Mouse (Mus musculus) embryonic fibroblast, embryonic 13.5 days (primary cell): Measurements from ENCODE around the gene Nthl1. TPM values are rescaled to one million over a fixed set of nuclear protein-coding genes. Genes with fewer than 3 reads are reported as not detected.
A peak's percentile ranks its signal among the peaks of the same experiment; 100 is the strongest.

Source experiments
- H3K27ac ChIP-seq: 2 replicates; pipeline ENCODE4 v1.5.1; 2012; ENCODE audit warnings: low read length, control low read depth, inconsistent platforms; ENCODE audit not compliant: insufficient read depth
- H3K4me1 ChIP-seq: 2 replicates; pipeline ENCODE4 v1.6.1; 2011; ENCODE audit warnings: low read length; ENCODE audit not compliant: control insufficient read depth, insufficient read depth
- H3K4me3 ChIP-seq: 2 replicates; pipeline ENCODE4 v1.5.1; 2011; ENCODE audit warnings: mild to moderate bottlenecking, control low read depth, low read length; ENCODE audit not compliant: insufficient read depth
- CTCF ChIP-seq: IDR thresholded peaks from 2 replicates; pipeline ENCODE4 v1.5.1; 2011; ENCODE audit warnings: mild to moderate bottlenecking, control low read depth, low read length, moderate library complexity, borderline replicate concordance; ENCODE audit not compliant: insufficient read depth
- POLR2A ChIP-seq: IDR thresholded peaks from 2 replicates; pipeline ENCODE4 v1.6.1; 2011; ENCODE audit warnings: low read depth, mild to moderate bottlenecking, control low read depth, low read length, moderate library complexity
- polyA plus RNA-seq: library from polyadenylated mRNA; stranded (reverse); fragments of >200 nt; gene quantifications from 2 replicates; pipeline ENCODE4 v1.2.4, GENCODE M21; 2011; ENCODE audit warnings: low read depth; ENCODE audit not compliant: missing spikeins, insufficient read length

Nthl1 gene
- polyA plus RNA-seq, 1 experiment, result 11.1 TPM

DNA sequence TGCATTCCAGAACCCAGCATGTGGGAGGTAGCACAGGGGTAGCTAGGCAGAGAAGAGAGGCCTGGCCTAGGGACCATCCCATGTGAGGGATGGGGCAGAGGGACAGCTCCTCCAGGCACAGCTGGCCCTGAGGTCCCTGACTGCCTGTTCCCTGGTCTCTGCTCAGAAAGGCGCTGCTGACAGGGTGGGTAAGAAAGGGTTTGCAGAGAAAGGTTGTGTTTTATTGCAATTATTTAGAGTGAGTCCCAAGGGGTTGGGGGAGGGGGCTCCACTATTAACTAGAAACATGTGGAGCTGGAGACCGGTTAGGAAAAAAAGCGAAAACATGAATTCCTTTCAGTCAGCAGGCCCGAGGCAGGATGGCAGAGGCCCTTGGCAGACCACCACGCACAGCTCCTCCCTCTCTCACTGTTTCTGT is 7.1 kb downstream of the Nthl1 start:
- Histone ChIP-seq H3K27ac (peak overlapping the region; percentile 84), H3K4me3 (no peak overlapping the region), H3K4me1 (peaks cover 19% of the 10 kb centered on the region)
- no peak for TF ChIP-seq CTCF

DNA sequence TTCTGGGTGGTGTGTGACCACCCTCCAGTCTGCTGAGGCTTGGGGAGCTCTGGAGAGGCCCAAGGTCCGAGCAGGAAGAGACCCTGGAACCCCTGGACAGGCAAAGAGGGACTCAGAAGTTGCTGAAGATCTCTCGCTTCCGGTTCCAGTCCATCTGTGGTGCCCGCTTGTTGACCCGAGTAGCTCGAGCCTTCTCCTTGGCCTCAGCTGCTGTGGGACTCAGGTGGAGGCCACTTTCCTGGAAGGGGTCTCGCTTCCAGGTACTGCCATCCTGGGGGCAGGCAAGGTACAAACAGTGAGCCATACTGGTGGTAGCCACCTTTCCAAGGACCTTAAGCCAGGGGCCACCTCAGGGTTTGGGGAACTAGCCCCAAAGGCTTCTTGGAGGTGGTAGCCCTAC is 7.6 kb downstream of the Nthl1 start:
- Histone ChIP-seq H3K4me3 (no peak overlapping the region), H3K27ac (peak overlapping the region; percentile 84), H3K4me1 (peaks cover 24% of the 10 kb centered on the region)
- no peak for TF ChIP-seq POLR2A
- TF ChIP-seq CTCF, result no peak

DNA sequence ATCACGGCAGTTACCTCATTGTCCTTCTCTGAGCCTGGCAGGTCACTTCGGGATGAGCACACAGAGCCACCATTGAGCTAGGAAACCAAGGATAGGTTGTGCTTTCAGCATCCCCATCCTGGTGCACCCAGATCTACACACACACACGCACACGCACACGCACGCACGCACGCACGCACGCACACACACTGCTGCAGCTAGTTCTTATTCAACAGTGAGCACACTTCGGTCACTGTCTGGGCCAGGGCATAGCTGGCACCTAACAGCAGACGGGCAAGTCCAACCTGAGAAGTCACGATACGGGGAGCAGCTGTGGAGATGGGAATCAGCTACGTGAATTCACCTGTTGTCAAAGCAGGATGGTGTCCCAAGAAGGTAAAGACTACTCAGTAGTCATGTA is 8.1 kb downstream of the Nthl1 start:
- Histone ChIP-seq H3K4me3 (no peak overlapping the region), H3K4me1 (peaks cover 28% of the 10 kb centered on the region), H3K27ac (no peak overlapping the region)
- TF ChIP-seq POLR2A (no peak), CTCF (no peak)

DNA sequence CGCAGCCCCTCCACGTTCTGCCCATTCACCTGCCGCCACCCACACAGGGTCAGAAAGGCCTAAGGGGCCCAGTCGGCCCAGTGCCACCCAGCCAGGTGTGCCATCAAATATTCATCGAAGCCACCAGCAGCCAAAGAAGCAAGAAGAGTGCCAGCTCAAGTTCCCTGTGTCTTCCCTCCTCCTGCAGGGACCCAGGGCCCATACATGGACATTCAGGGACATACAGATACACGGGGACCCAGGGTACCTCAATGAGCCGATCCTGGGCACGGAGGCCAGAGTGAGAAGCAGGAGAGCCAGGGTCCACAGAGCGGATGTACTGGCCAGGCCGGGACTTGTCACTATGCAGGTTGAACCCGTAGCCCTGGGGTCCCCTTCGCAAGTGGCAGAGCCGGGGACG is 9.5 kb downstream of the Nthl1 start:
- Histone ChIP-seq H3K4me1 (peaks cover 30% of the 10 kb centered on the region), H3K27ac (no peak overlapping the region), H3K4me3 (no peak overlapping the region)
- TF ChIP-seq POLR2A (no peak), CTCF (no peak)

DNA sequence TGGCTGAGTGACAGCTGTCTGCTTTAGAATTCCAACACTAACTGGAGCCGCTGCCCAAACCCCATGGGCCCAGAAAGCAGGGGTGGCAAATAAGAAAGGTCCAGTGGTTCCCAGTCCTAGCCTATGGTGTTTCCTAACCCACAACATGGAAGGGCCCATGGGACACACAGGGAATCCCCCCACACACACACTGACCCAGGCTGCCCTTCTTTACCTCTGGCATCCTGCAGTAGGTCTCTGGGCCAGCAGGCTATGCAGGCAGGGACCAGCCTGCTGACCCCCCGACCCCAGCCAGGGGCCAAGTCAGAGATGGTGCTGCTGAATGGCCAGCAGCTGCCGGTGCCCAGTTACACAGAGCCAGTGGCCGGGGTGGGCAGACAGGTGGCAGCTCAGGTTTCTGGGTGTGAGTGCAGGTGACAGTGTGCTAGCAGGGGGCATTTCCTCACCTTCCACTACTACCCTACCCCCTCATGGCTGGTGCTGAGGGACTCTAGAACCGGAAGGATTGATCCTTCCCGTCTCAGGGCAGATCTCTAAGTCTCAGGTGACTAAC is 10.4 kb downstream of the Nthl1 start:
- no peak overlapping the region for H3K4me3 ChIP-seq
- peaks cover 30% of the 10 kb centered on the region for H3K4me1 ChIP-seq
- no peak for TF ChIP-seq POLR2A
- no peak for TF ChIP-seq CTCF
- no peak overlapping the region for H3K27ac ChIP-seq

DNA sequence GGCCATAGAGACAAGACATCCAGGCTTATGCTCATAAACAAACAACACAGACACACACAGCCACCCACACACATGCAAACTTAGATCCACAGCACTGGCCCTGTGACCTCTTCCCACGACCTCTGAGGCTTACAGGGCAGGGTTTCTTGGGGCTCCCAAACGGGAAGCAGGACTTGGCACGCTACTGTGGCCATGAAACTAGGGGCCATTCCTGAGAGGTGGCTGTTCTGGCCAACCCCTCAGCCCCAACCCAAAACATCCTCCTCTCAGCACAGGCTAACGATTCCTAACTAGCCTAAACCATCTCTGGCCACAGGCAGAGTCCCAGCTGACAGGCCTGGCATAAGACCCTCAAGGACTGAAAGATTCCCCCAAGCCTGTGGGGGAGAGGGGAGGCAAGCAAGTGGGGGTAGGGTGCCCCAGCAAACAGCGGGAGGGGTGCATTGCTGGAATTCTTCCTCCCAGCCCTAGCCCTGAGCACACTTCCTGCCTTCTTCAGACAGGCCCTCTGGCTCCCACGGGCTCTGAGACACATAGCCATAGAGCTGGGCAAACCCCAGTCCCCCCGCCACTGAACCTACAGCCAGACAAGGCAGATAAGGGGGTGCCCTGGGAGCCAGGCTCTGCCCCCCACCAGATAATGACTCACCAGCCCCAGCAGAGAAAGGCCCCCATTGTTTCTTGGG is 11.7 kb downstream of the Nthl1 start:
- TF ChIP-seq CTCF, result no peak
- no peak for TF ChIP-seq POLR2A
- peaks cover 26% of the 10 kb centered on the region for H3K4me1 ChIP-seq
- H3K27ac ChIP-seq, result peak overlapping the region; percentile 52
- no peak overlapping the region for H3K4me3 ChIP-seq

DNA sequence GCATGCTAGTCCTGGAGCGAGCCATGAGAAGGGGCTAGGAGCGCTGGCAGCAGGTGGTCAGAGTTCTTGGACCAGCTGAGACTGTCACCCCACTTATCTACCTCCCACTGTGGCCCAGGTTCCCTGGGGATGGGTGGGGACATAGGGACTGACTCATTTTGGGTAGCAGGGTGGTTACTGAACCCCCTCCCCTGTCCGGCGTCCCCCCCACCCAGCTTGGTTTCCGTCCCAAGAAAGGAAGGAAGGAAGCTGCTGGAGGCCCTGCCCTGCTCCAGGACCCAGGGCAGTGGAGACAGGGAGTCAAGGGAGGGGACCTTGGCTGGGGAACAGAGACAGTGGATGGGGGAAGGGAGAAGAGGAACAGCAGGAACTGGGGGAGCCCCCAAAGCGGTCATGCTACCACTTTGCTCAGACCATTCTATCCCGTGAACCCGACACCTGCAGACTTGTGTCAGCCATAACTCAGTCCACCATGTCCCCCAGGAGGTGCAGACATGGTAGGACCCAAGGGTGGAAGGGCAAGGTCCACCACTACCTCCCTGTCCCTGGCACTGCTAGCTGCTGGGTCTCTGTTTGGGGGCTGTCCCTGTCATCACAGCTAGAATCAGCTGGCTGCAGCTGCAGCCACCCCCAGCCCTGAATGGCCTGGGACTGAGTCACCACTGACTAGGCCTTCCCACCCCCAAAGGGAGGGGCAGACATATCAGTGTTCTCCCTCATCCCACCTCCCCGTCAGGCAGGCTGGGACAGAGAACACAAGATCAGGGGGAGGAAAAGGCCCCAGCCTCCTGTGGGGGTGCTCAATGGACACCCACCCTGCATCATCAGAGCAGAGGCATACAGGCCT is 12.6 kb downstream of the Nthl1 start:
- TF ChIP-seq POLR2A (0 out of 2 replicates have a peak, but pooled peaks have one; percentile 33), CTCF (no peak)

DNA sequence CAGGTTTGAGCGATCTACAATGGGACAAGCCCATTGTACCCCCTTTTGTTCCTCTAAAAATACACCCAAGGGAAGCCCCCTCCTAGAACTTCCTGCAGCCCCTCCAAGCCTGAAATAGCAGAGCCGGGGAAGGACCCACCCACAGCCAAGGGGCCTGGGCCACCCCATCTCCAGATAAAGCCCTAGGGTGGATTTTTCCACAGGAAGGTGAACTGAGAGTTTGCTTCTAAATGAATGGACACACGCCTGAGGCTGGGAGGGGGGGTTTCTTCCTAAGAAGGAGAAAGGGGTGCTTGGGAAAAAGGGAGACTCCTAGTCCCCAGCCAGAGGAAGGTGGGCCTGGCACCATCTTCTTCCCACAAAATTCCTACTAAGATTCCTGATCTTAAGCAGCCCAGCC is 13.4 kb downstream of the Nthl1 start:
- TF ChIP-seq CTCF, result no peak
- TF ChIP-seq POLR2A, result no peak
- H3K27ac ChIP-seq, result peak overlapping the region; percentile 55; the same call in 1 of the 2 replicates
- H3K4me3 ChIP-seq, result no peak overlapping the region
- H3K4me1 ChIP-seq, result peaks cover 20% of the 10 kb centered on the region

More for the DNA sequence above, 12.6 kb downstream of the Nthl1 start:
- peak overlapping the region; percentile 55 for H3K27ac ChIP-seq
- H3K4me1 ChIP-seq, result peaks cover 22% of the 10 kb centered on the region
- H3K4me3 ChIP-seq, result no peak overlapping the region

DNA sequence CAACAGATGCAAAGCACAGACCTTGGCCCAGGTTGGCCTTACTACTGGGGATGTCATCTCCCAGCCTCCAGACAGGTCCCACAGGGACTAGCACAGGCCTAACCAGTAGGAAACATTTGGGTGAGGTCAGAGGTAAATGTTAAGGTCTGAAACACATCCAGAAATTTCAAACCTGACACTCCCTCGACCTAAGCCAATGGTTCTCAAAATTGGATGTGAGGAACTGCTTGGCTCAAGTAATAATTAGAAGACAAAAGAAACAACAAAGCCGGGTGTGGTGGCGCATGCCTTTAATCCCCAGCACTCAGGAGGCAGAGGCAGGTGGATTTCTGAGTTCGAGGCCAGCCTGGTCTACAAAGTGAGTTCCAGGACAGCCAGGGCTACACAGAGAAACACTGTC is 13.9 kb downstream of the Nthl1 start:
- TF ChIP-seq CTCF (no peak), POLR2A (no peak)
- H3K27ac ChIP-seq, result no peak overlapping the region
- no peak overlapping the region for H3K4me3 ChIP-seq
- peaks cover 20% of the 10 kb centered on the region for H3K4me1 ChIP-seq

DNA sequence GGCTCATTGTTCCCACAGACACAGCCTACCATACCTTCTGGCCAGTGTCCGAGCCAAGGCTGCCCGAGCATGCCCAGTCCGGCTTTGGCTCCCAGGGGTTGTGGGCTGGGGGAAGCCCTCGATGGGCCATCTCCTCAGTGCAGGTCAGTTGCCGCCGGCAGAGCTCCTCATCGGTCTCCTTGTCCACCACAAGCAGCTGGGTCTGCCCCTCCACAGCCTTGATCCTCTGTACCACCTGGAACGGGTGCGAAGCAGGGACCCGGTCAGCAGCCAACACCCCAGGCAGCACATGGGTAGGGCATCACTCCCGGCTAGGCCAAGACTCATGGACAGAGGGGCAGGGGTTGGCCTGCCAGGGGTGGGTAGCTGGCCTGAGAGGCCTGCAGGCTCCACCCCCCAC is 15.0 kb downstream of the Nthl1 start:
- Histone ChIP-seq H3K4me3 (no peak overlapping the region), H3K27ac (no peak overlapping the region), H3K4me1 (peaks cover 20% of the 10 kb centered on the region)
- TF ChIP-seq POLR2A, result no peak
- no peak for TF ChIP-seq CTCF
